Mouse (Mus musculus) C2C12 (cell line): Measurements from ENCODE around the gene 2900026A02Rik.

Experiments
- CTCF ChIP-seq: IDR thresholded peaks from one replicate; pipeline ENCODE4 v1.5.1; 2011; ENCODE audit not compliant: control insufficient read depth, insufficient read depth, insufficient read length
- MAX ChIP-seq: IDR thresholded peaks from one replicate; pipeline ENCODE4 v1.6.1; 2011; ENCODE audit warnings: mild to moderate bottlenecking, control low read depth
- MYOD1 ChIP-seq: IDR thresholded peaks from one replicate; pipeline ENCODE4 v1.6.1; 2011; ENCODE audit warnings: low read depth; ENCODE audit not compliant: control insufficient read depth, insufficient read length

DNA sequence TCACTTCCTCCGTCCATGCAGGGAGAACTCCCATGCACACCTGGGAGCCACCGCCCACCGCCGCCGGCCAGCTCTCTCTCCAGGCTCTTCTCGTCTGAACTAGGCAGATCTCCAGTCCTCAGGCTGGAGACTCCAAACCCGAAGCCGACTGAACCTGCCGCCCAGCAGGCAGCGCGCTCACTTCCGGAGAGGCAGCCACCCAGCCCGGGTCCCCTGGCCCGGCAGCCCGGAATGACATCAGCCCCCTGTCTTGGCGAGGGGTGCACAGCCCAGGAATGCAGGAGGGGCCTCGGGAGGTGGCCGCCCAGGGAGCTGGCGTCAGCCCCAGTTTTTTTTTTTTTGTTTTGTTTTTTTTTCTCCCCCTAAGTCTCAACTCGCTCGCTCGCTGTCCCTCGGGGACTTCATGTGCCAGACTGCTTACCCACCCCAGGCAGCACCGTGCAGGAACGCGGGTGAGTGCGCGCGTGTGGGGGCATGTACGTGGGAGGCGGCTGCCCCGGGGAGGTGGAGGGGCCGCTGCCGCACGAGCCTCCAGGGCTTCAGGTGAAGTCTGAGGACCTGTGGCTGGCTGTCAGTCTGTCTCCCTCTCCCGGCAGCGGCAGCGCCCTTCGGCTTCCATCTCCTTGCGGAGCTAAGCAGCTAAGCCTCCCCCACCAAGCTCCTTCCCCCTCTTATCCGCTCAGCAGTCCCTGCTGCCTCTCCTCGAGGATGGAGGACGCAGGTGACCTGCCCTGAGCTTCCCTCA, 82.5 kb downstream of the 2900026A02Rik start:
- no peak for TF ChIP-seq CTCF
- no peak for TF ChIP-seq MYOD1
- no peak for TF ChIP-seq MAX
